Mouse (Mus musculus) limb, embryonic 14.5 days (tissue): ENCODE measurements around the gene Gtf2f2. TPM values are rescaled to one million over a fixed set of nuclear protein-coding genes. Genes with fewer than 3 reads are reported as not detected.

Source experiments
- ATAC-seq: fragments of 200-750 bp; cut with Nextera tagmentation; 2 replicates; pipeline ENCODE4 v1.8.0; 2017; ENCODE audit warnings: low read depth, moderate number of reproducible peaks, moderate TSS enrichment; ENCODE audit not compliant: low FRiP score
- DNase-seq: peaks from one replicate; pipeline ENCODE4 v3.0.0-alpha.2; 2015; ENCODE audit warnings: low spot score
- H3K27ac ChIP-seq: fragments of 300-500 bp; sonication (generic); replicated peaks from 2 replicates; pipeline ENCODE4 v1.5.1; 2014; ENCODE audit warnings: low read depth, mild to moderate bottlenecking, low read length, moderate library complexity, mixed read lengths
- H3K27me3 ChIP-seq: fragments of 300-500 bp; sonication (generic); 2 replicates; pipeline ENCODE4 v1.6.1; 2014; ENCODE audit warnings: low read length, mixed read lengths; ENCODE audit not compliant: control insufficient read depth, insufficient read depth
- H3K36me3 ChIP-seq: fragments of 300-500 bp; sonication (generic); 2 replicates; pipeline ENCODE4 v1.6.1; 2014; ENCODE audit warnings: mild to moderate bottlenecking, low read length, moderate library complexity, mixed read lengths; ENCODE audit not compliant: control insufficient read depth, insufficient read depth
- H3K4me1 ChIP-seq: fragments of 300-500 bp; sonication (generic); 2 replicates; pipeline ENCODE4 v1.6.1; 2014; ENCODE audit warnings: antibody characterized with exemption, low read length, mixed read lengths; ENCODE audit not compliant: control insufficient read depth, insufficient read depth
- H3K4me2 ChIP-seq: fragments of 300-500 bp; sonication (generic); replicated peaks from 2 replicates; pipeline ENCODE4 v1.6.1; 2014; ENCODE audit warnings: low read depth, mild to moderate bottlenecking, low read length, moderate library complexity; ENCODE audit not compliant: severe bottlenecking
- H3K4me3 ChIP-seq: fragments of 300-500 bp; sonication (generic); replicated peaks from 2 replicates; pipeline ENCODE4 v1.5.1; 2014; ENCODE audit warnings: low read length
- H3K9ac ChIP-seq: fragments of 300-500 bp; sonication (generic); 2 replicates; pipeline ENCODE4 v1.6.1; 2014; ENCODE audit warnings: mild to moderate bottlenecking, low read depth, low read length, moderate library complexity; ENCODE audit not compliant: severe bottlenecking
- H3K9me3 ChIP-seq: fragments of 300-500 bp; sonication (generic); 2 replicates; pipeline ENCODE4 v1.6.1; 2016; ENCODE audit warnings: low read length; ENCODE audit not compliant: control insufficient read depth
- POLR2A ChIP-seq: fragments of 200-500 bp; IDR thresholded peaks from 2 replicates; pipeline ENCODE4 v1.8.0; 2012; ENCODE audit warnings: inconsistent platforms, mild to moderate bottlenecking, moderate library complexity, borderline replicate concordance; ENCODE audit not compliant: insufficient read depth, insufficient read length; ENCODE audit errors: extremely low read depth
- WGBS: fragments of 180-500 bp; shearing (Covaris S2); extraction: QIAGEN DNeasy Blood & Tissue Kit; methylation state at CpG from one replicate; pipeline ENCODE4 v1.1.7; 2014; 5-methylcytosine and 5-hydroxymethylcytosine counted together
- polyA plus RNA-seq, 2 experiments: library from polyadenylated mRNA; depleted of rRNA in 1 of 2; stranded (reverse) in 1 of 2; unstranded in 1 of 2; fragments of >200 nt; fragmentation: Nextera tagmentation in 1 of 2; extraction: Ambion mirVana in 1 of 2; gene quantifications; 2 replicates each; pipeline versions ENCODE4 v1.2.1 to v1.2.3; 2012 to 2014

The Gtf2f2 gene
- polyA plus RNA-seq, 2 experiments = 22.1 to 34.7 TPM

- Histone ChIP-seq H3K27ac (no peak overlapping the region), H3K27me3 (no peaks in the 10 kb centered on the region), H3K9ac (no peak overlapping the region), H3K36me3 (peaks cover 51% of the 10 kb centered on the region), H3K4me3 (no peak overlapping the region), H3K4me1 (0 out of 2 replicates have a peak, but pooled peaks cover 4% of the 10 kb centered on the region), H3K4me2 (no peak overlapping the region), H3K9me3 (no peaks in the 10 kb centered on the region)
- ATAC-seq (no peak), DNase-seq (no peak)
- no peak for TF ChIP-seq POLR2A
- 97% methylated on average over 5 of the region's 5 CpGs for WGBS
Measured at GRCm38 (mm10) chr14:75848482-75848881, 162.2 kb downstream of the Gtf2f2 start.

GRCm38 (mm10) chr14:75847669-75848068 lies 163.0 kb downstream of the Gtf2f2 start:
- Histone ChIP-seq H3K9me3 (no peaks in the 10 kb centered on the region), H3K36me3 (peaks cover 51% of the 10 kb centered on the region), H3K4me3 (no peak overlapping the region), H3K9ac (no peak overlapping the region), H3K4me1 (0 out of 2 replicates have a peak, but pooled peaks cover 4% of the 10 kb centered on the region), H3K27ac (no peak overlapping the region), H3K4me2 (no peak overlapping the region), H3K27me3 (no peaks in the 10 kb centered on the region)
- WGBS = 83% methylated on average over 4 of the region's 4 CpGs
- no peak for DNase-seq
- TF ChIP-seq POLR2A = no peak
- ATAC-seq = no peak

Other genes with a start within 250 kb of the Gtf2f2 start
- 6.2 and 8.2 TPM in 2 replicates for gene Slc25a30, start 223.8 kb downstream of the Gtf2f2 start, polyA plus RNA-seq (2012; rRNA removed)
- 3.5 and 4.6 TPM in 2 replicates for gene Slc25a30, start 223.8 kb downstream of the Gtf2f2 start, polyA plus RNA-seq (2014; fragmentation: Nextera tagmentation; extraction: Ambion mirVana)
- gene Tpt1, start 165.8 kb downstream of the Gtf2f2 start, polyA plus RNA-seq (2012; rRNA removed) = 2,516 and 2,539 TPM in 2 replicates
- gene Tpt1, start 165.8 kb downstream of the Gtf2f2 start, polyA plus RNA-seq (2014; fragmentation: Nextera tagmentation; extraction: Ambion mirVana) = 1,237 and 1,305 TPM in 2 replicates
- gene Kctd4, start 55.9 kb downstream of the Gtf2f2 start, polyA plus RNA-seq (2012; rRNA removed) = 1.3 and 1.6 TPM in 2 replicates
- 1.3 and 1.4 TPM in 2 replicates for gene Kctd4, start 55.9 kb downstream of the Gtf2f2 start, polyA plus RNA-seq (2014; fragmentation: Nextera tagmentation; extraction: Ambion mirVana)
- gene Gpalpp1, start 99.9 kb upstream of the Gtf2f2 start, polyA plus RNA-seq (2012; rRNA removed) = 9.0 and 10.6 TPM in 2 replicates
- gene Gpalpp1, start 99.9 kb upstream of the Gtf2f2 start, polyA plus RNA-seq (2014; fragmentation: Nextera tagmentation; extraction: Ambion mirVana) = 12.7 and 12.9 TPM in 2 replicates
- gene Nufip1, start 100.0 kb upstream of the Gtf2f2 start, polyA plus RNA-seq (2012; rRNA removed) = 8.4 and 9.9 TPM in 2 replicates
- gene Nufip1, start 100.0 kb upstream of the Gtf2f2 start, polyA plus RNA-seq (2014; fragmentation: Nextera tagmentation; extraction: Ambion mirVana) = 13.8 and 14.5 TPM in 2 replicates